Mouse (Mus musculus) cortical plate, adult 2 months (tissue): ENCODE measurements around the gene Fgfr2.

Source experiments
- CTCF ChIP-seq: fragments of 200-500 bp; IDR thresholded peaks from 2 replicates; pipeline ENCODE4 v1.5.1; 2011; ENCODE audit warnings: mild to moderate bottlenecking, control low read depth, low read length; ENCODE audit not compliant: insufficient read depth; ENCODE audit errors: extremely low read depth
- POLR2A ChIP-seq: fragments of 200-500 bp; IDR thresholded peaks from 2 replicates; pipeline ENCODE4 v1.6.1; 2011; ENCODE audit warnings: mild to moderate bottlenecking, low read length, control low read depth; ENCODE audit not compliant: insufficient read depth; ENCODE audit errors: extremely low read depth

DNA sequence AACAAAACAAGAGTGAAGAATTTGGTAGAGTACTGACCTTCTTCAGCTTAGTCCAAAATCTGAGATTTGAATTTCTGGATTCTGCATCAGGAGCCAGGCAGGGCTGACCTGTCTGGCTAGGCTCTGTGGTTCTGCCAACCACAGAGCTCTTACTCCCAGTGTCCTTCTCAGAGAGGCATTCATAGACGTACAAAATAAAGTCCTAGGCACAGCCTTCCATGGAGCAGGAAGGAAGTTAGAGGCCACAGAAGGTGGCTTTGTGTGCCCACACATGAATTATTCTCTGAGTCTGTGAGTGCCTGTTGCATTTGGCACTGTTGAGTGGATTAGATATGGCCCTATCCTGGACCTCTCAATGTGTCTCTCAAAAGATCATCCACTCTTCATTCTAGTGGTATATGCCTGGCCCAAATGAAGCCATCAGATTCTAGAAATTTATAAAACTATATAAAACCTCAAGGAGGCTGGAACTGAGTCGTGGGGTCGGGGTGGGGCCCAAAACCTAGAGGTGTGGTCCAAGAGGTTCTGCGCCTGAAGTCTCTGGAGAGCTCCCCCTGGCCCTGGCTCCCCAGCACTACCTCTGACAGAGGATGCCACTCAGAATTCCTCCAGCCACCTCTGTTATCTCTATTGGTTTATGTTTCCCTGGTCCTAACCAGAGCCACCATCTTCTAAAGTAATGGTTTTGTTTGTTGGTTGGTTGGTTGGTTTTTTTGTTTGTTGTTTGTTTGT lies 234.5 kb downstream of the Fgfr2 start:
- TF ChIP-seq POLR2A, result no peak
- TF ChIP-seq CTCF, result no peak
